Mouse (Mus musculus) spleen, adult 18-20 months (tissue): ENCODE data around the gene Mecom.

Experiments used
- DNase-seq, 2 experiments: peaks; one replicate each; pipeline ENCODE4 v3.0.0; 2022; ENCODE audit warnings: mixed read lengths in 2 of 2

Mecom gene

DNA sequence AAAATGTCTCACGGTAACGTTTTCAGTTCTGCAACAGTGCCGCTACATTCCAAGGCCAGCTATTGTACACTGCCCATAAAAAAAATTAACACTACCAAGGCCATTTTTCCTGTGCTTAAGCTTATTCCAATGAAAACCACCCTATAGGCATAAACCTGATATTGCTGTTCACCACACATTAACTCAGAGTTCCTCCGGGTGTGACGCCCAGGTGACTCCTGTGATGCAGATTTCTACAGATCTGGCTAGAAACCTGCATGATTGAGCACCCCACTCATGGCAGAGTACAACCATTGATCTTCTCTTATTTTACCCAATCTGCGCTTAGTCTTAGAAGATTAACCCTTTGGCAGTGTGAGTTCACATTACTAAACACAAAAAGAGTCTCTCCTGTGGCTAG is 409.2 kb downstream of the Mecom start:
- DNase-seq, result no peak

- DNase-seq, result no peak
These were observed 412.0 kb downstream of the Mecom start for GRCm38 (mm10) chr3:30135857-30136256.

DNA sequence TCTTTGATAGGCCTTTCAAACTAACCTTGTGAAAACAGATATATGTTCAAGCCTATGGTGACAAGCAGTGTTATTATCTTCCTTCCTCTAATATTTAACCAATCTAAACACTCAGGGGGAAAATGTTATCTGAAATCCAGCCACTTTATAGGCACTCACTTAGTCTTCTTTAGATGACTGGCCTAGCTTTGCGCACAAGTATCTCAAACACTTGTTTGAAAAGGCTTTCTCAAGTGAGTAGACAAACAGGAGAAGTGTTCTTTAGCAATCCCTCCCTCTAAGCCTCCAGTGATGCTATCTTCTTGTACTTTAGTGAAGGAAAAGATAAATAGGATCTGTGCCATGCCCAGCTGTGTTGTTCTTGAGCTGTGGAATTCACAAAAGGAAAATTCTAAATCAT is 412.7 kb downstream of the Mecom start:
- DNase-seq, result no peak

DNA sequence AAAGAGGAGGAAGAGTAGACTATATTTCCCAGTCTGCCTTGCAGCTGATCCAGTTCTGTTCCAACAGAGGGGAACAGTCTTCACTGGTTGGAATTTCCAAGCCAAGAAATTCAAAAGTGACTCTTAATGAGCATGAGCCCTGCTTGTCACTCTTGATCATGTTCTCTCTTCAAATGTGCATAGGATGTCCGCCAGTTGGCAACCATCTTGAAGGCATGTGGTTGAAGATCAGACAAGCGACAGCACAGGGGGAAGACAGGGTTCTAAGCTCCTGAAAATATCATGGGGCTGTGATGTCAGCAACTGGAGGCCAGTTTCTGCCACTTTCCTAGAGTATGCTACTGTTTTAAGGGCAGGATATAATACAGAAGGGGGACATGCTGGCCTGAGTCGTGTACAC is 414.8 kb downstream of the Mecom start:
- DNase-seq, result no peak

DNA sequence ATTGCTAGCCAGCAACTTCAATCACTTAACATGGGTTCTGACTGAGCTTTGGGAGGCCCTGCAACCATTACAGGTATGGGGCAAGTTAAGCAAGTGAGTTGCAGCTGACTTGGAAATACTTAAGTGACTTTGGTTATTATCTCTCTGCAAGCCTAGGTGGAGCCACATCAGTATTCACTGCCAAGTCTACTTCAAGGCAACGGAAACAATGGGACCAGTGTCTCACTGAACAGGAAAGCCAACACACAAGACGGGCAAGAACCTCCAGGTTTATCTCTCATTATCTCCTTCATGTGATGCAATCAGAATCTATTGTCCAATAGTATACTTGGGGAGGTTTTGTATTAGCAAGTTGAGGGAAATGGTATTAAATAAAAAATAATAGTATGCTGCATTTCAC is 415.4 kb downstream of the Mecom start:
- DNase-seq, result no peak

DNA sequence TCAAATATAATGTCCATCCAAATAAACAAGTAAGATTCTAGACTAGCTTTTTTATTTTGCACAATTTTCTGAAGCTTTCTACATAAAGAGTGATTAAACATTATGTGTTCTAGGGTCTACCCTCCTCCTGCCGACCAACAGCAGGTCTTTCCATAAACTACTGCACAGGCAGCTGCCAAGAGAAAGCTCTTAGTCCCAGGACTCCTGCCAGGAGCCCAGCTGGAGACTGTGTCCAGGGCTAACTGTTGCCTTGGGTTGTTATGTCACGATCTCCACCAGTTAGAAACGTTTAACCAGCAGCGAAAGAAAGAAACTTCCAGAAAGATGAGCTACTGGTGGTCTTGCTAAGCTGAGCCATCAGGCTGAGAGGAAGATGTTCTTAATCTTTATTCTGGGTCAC is 417.3 kb downstream of the Mecom start:
- DNase-seq, result no peak

DNA sequence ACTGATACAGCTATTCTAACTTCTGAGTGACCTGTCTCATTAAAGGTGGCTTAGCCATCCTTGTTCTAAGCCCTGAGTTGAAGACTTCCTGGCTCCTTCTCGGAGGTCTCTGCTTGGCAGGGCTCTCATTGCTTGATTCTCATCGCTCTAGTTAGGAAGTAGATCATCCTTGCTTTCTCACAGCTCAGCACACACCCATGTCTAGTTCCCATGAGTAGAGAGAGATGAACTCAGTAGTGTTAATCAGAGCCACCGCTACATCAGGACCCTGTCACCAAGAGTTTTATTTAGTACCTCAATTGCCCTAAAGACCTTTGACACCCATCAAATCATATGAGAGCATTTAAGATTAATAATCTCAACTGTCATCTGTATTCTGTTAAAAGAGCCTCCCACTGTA is 425.2 kb downstream of the Mecom start:
- DNase-seq, result no peak

DNA sequence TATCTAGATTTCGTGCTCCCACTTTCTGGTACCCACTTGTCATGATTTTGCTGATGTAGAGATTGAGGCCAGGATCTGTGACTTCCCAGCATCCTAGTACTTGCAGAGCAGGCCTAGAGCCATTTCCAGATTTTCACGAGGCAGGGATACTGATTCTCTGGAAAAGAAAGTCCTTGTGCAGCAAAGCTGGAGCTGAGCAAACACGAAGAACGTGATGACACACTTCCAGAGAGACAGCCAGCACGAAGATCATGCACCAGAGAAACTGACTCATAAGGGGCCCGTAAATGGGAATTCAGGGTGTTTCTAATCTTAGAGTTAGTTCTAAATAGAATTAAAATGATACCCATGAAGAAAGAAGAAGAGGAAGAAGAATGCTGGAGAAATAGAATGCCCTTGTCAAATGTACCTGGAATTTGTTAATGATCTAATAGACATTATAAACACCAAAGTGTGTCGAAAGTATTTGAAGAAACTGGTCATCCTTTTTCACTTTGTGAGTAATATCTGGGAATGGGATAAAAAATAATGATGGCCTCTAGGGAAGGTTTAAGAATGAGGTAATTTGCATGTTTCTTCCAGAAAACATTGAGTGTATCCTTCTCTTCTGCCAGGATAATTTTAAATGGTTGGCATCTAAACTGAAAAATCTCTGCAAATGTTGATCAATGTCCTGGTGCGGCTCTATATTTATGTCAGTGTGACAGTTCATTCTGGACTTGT is 426.9 kb downstream of the Mecom start:
- DNase-seq, result no peak

- no peak for DNase-seq
These were observed 429.1 kb downstream of the Mecom start for GRCm38 (mm10) chr3:30118594-30119297.

DNA sequence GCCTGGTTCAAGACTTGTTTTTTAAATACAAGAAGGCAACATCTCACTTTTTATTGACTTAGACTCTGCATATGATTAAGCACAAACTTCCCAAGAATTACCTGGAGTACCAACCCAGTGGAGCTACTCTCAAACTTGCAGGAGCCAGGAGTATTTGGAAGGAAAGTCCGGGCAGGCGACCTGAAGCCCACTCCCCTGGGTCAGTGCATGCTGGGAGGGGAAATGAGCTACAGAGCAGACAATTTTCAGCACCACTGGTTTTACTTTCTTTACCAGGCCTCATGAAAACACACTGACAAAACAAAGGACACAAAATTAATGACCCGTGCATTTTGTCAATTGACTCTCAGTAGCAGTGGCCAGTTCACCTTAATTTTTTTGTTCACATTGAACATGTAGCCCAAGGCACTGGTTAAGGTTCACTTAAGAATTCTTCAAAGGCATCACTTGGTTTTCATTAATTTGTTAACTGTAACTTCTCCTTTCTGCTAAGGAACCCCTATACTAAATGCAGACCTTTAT is 434.5 kb downstream of the Mecom start:
- DNase-seq, result no peak

- no peak for DNase-seq
These were observed 439.7 kb downstream of the Mecom start for GRCm38 (mm10) chr3:30107945-30108670.

GRCm38 (mm10) chr3:30106481-30106880 is 441.3 kb downstream of the Mecom start:
- DNase-seq, result no peak

- no peak for DNase-seq
These were observed 441.9 kb downstream of the Mecom start for GRCm38 (mm10) chr3:30105859-30106258.

DNA sequence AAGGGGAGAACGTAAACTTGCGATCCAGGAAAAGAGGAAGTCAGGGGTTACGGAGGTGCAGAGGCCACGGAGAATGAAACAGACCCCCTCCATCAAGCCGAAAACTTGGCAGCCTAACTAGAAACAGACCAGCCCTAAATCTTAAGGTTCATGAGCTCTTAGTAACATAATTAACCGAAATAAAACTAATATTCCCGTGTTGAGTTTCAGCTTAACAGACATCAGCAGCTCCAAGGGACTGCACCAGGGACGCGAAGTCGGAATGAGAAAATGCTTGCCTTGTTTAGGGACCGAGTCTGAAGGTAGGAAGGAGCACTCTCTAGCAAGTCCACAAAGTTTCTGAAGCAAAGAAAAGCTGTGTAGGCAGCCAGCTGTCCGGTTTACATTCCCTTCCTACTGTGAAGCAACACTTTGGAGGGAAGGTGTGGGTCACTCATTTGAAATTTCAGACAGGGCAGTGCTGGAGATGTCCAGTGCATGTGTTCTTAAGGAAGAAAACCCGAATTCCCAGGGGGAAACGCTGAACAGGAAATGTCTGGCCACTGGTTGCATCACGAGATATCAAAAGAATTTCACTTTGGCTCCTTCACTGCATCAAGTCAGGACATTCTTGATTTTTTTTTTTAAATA is 442.5 kb downstream of the Mecom start:
- no peak for DNase-seq

GRCm38 (mm10) chr3:30104515-30105098 is 443.2 kb downstream of the Mecom start:
- DNase-seq, result no peak

- no peak for DNase-seq
These were observed 446.7 kb downstream of the Mecom start for GRCm38 (mm10) chr3:30101146-30101545.

DNA sequence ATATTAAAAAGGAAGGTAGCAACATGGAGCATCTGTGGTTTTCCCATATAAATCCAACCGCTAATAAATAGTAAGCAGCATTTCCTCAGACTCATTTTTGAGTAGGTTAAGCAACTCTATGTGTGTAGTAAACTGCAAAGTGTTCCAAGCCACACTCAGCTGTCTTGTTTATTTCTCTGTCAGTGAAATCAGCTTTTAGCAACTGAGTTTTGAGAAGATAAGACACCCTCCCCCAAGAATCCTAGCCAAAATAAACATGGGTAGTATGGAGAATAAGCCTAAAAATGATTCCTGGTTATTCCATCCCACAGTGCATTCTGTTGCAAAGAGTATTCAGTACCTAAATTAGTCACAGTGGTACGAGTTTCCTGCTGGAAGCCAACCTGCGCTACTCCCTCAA is 450.1 kb downstream of the Mecom start:
- no peak for DNase-seq

DNA sequence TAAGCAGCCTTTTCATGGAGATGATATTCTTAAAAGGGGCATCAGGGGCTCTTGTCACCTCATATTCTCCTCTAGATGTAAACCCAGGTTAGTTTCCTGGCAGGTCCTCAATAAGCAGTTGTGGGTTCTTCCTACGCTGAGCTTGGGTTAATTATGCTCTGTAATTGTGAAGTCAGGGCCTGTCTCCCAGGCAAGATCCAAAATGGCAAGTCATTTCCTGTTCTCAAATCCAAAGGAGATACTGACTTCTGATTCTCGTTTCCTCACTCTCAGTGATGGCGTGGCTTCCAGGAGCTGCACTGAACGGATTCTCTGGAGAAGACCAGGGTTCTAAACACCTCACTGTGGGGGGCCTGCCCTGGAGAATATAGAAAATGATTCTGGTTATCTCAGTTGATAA is 450.7 kb downstream of the Mecom start:
- no peak for DNase-seq

DNA sequence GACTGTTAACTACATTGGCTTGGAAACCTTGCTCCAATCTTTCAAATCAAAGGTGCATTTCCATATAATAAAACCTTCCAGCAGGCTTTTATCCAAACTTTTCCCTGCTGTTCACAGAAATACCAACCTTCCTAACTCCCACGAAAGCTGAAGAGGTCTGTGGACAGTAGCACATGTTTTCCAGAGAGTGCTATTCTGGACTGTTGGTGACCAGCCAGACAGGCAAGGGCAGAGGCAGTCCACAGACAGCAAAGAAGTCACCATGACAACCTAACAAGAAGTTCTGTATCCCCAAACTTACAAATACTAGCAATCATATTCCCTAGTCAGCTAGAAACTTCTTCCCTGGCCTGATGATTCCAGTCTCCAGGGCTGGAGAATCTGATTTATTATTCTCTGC is 454.8 kb downstream of the Mecom start:
- DNase-seq, result no peak

DNA sequence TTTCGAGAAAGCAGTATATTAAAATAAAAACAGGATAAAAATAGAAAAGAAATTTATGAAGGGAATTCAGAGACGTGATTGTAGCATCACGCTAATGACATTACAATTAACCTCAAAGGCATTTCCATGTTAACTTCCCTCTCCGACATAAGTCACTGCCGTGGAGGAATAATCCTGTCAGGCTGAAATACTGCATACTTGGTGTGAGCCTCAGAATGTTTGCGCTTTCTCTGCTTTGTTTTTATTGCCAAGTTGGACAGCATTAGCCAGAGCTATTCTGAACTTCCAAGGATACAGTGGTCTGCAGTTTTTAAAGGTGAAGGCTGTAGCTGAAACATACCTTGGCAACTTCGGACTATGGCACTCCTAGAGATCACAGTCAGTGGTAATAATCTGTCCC is 455.3 kb downstream of the Mecom start:
- DNase-seq, result no peak

DNA sequence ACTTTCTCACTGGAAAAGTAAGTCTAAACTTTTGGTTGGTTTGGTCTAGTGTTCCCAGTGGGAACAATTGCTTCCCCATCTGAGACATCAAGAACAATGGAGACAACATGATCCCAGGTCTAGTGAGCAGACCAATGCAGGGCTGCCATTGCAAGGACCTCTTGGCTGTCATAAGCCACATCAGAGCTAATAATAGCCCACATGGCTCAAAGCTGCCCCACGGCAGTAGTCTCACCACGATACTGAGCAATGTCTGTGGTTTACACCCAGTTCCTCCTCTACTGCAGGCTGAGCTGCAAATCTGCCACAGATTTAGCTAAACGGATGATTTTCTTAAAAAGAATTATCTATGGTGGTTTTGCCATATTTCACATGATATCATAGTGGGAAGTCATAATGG is 455.9 kb downstream of the Mecom start:
- DNase-seq, result no peak

DNA sequence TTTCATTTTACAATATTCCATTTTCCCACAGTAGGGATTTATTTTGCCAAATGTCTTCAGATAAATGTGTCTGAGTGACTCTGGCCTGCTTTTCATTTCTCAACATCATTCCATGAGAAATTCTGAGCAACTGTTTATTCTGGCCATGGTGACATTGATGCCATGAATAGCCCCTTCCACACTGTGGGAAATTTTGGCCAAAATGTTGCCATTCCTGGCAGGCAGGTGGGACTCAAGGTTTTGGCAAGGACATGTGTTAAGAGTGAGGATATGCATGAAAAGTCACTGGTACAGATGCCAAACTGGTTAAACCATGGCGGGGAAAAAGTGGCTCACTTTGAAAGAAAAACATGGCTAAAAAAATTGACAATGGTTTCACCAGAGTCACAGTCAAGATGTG is 456.4 kb downstream of the Mecom start:
- DNase-seq, result no peak

DNA sequence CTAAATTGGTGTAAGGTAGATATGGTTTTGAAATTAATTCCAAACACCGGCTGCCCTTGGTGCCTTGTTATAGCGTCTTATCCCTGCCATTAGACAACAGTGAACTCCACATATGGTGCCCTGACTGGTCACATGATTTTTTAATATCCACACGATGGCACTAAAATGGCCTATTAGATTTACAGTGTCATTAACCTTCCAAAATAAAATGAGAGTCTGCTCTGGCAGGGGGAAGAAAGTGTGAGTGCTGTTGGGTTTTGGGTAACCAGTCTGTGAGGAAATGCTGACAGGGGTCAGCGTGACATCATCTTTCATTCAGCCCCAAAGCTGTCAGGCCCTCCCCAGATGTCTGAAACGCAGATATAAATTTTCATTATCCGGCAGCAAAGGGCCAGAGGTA is 461.7 kb downstream of the Mecom start:
- no peak for DNase-seq
